Mouse (Mus musculus) liver, adult 2 months (tissue): Measurements from ENCODE around the gene Spdye4c. TPM values are rescaled to one million over a fixed set of nuclear protein-coding genes. Genes with fewer than 3 reads are reported as not detected.

Experiments used
- DNase-seq: peaks from one replicate; pipeline ENCODE4 v3.0.0-alpha.2; 2011; ENCODE audit warnings: low read depth, low spot score; ENCODE audit errors: extremely low read depth
- H3K27ac ChIP-seq: fragments of 200-500 bp; replicated peaks from 2 replicates; pipeline ENCODE4 v1.5.1; 2012; ENCODE audit warnings: low read depth, mild to moderate bottlenecking, control low read depth, inconsistent platforms, low read length; ENCODE audit not compliant: insufficient read depth
- H3K27me3 ChIP-seq: fragments of 200-500 bp; 2 replicates; pipeline ENCODE4 v1.6.1; 2012; ENCODE audit warnings: mild to moderate bottlenecking, moderate library complexity, low read length, inconsistent platforms; ENCODE audit not compliant: control insufficient read depth, insufficient read depth
- H3K36me3 ChIP-seq: fragments of 200-500 bp; 2 replicates; pipeline ENCODE4 v1.6.1; 2012; ENCODE audit warnings: low read length, inconsistent platforms; ENCODE audit not compliant: control insufficient read depth, insufficient read depth
- H3K4me1 ChIP-seq: fragments of 200-500 bp; 2 replicates; pipeline ENCODE4 v1.6.1; 2011; ENCODE audit warnings: low read length; ENCODE audit not compliant: control insufficient read depth, insufficient read depth
- H3K4me3 ChIP-seq: fragments of 200-500 bp; 2 replicates; pipeline ENCODE4 v1.5.1; 2011; ENCODE audit warnings: low read depth, mild to moderate bottlenecking, control low read depth, low read length, moderate library complexity; ENCODE audit not compliant: insufficient read depth
- H3K79me2 ChIP-seq: fragments of 200-500 bp; 2 replicates; pipeline ENCODE4 v1.6.1; 2012; ENCODE audit warnings: inconsistent platforms, mild to moderate bottlenecking, low read length, moderate library complexity; ENCODE audit not compliant: control insufficient read depth, insufficient read depth
- H3K9ac ChIP-seq: fragments of 200-500 bp; 2 replicates; pipeline ENCODE4 v1.6.1; 2012; ENCODE audit warnings: low read depth, mild to moderate bottlenecking, control low read depth, inconsistent platforms, low read length
- CTCF ChIP-seq: fragments of 200-500 bp; IDR thresholded peaks from 2 replicates; pipeline ENCODE4 v1.5.1; 2011; ENCODE audit warnings: low read depth, low read length, control low read depth
- POLR2A ChIP-seq: fragments of 200-500 bp; IDR thresholded peaks from 2 replicates; pipeline ENCODE4 v1.6.1; 2011; ENCODE audit warnings: low read length, control low read depth; ENCODE audit not compliant: insufficient read depth; ENCODE audit errors: extremely low read depth
- WGBS: fragments of 180-500 bp; shearing (Covaris S2); methylation state at CpG from one replicate; pipeline ENCODE4 v1.1.7; 2018; 5-methylcytosine and 5-hydroxymethylcytosine counted together
- polyA plus RNA-seq: library from polyadenylated mRNA; depleted of rRNA; stranded (reverse); fragments of >200 nt; gene quantifications from 2 replicates; pipeline ENCODE4 v1.2.3, GENCODE M21; 2012; rRNA removed
- total RNA-seq: library from RNA; depleted of rRNA; stranded (reverse); fragments of >200 nt; gene quantifications from 2 replicates; pipeline ENCODE4 v1.2.3, GENCODE M21; 2014; rRNA removed

Spdye4c gene
- total and polyA plus RNA-seq, 2 experiments, result not detected

- no peak for TF ChIP-seq POLR2A
- no peak for TF ChIP-seq CTCF
- Histone ChIP-seq H3K9ac (no peak overlapping the region), H3K79me2 (no peaks in the 10 kb centered on the region), H3K4me1 (peaks cover 32% of the 10 kb centered on the region), H3K36me3 (peaks cover 18% of the 10 kb centered on the region), H3K4me3 (no peak overlapping the region), H3K27ac (peak overlapping the region; percentile 66), H3K27me3 (no peaks in the 10 kb centered on the region)
- peak; percentile 99 for DNase-seq
- WGBS, result 26% methylated on average over 7 of the region's 7 CpGs
Measured at GRCm38 (mm10) chr2:128612275-128612674, 21.3 kb downstream of the Spdye4c start.

DNA sequence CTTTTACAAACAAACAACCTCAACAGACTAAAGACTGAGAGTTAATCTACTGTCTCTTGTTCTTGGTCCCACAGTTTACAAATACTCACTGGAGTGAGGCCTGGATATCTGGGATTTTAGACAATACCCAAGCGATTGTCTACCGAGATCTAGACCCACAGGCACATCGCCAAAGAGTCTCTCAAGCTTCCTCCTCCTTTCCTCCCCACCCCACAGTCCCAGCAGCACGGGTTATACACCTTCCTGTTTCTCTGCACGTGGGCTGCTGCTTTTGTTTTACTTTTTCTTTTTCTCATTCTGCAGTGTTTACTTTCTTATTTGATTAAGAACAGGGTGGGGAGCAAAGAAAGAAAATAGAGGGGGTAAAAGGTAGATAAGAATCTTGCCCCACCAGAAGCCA lies 22.4 kb downstream of the Spdye4c start:
- peaks cover 32% of the 10 kb centered on the region for H3K4me1 ChIP-seq
- 33% methylated on average over 5 of the region's 5 CpGs for WGBS
- H3K27ac ChIP-seq, result peak overlapping the region; percentile 62; the same call in 1 of the 2 replicates
- no peak overlapping the region for H3K4me3 ChIP-seq
- no peaks in the 10 kb centered on the region for H3K79me2 ChIP-seq
- H3K36me3 ChIP-seq, result peaks cover 27% of the 10 kb centered on the region
- no peak for TF ChIP-seq POLR2A
- TF ChIP-seq CTCF, result no peak
- H3K27me3 ChIP-seq, result no peaks in the 10 kb centered on the region
- DNase-seq, result no peak
- H3K9ac ChIP-seq, result no peak overlapping the region

DNA sequence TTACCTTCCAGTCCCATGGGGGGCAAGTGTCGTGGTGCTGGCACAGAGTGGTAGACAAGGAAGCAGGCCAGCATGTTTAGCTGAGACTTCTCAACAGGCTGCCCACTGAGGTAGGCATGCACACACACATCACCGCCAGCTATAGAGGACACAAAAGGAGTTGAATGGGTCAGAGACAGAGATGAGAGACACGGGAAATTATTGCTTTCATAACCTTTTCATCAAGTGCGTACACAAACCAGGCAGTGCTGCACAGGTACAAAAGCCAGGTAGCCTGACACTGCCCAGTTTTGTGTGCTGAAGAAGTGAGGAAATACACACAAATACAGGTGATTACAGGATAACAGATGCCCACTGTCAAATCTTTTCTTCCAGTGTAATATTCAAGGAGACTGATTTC lies 24.4 kb downstream of the Spdye4c start:
- no peak for DNase-seq
- Histone ChIP-seq H3K79me2 (no peaks in the 10 kb centered on the region), H3K27ac (no peak overlapping the region), H3K9ac (no peak overlapping the region), H3K4me3 (no peak overlapping the region), H3K36me3 (peaks cover 46% of the 10 kb centered on the region), H3K4me1 (peaks cover 22% of the 10 kb centered on the region), H3K27me3 (no peaks in the 10 kb centered on the region)
- TF ChIP-seq CTCF, result no peak
- TF ChIP-seq POLR2A, result no peak
- WGBS, result 92% methylated on average over 4 of the region's 4 CpGs

DNA sequence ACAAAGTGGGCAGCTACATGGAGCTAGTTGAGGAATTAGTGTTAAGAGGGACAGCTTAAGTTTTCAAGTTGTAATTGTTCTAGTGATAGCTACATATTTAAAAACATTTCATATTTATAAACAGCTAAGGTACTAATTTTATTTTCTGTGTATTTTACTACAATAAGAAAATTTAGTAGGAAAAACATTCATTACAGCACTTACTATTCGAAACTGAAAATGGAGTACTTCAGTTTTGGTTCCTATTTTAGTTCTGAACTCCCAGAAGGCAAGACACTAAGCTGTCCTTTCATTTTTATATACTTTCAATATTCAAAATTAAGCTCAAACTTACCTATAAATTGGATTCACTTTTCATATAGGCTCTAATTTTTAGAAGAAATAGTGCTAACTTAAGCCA lies 29.6 kb downstream of the Spdye4c start:
- no peaks in the 10 kb centered on the region for H3K4me1 ChIP-seq
- TF ChIP-seq POLR2A (no peak), CTCF (no peak)
- H3K27ac ChIP-seq, result no peak overlapping the region
- DNase-seq, result no peak
- H3K36me3 ChIP-seq, result peaks cover 79% of the 10 kb centered on the region
- H3K9ac ChIP-seq, result no peak overlapping the region
- 88% methylated on average over 1 of the region's 1 CpGs for WGBS
- H3K27me3 ChIP-seq, result no peaks in the 10 kb centered on the region
- H3K4me3 ChIP-seq, result no peak overlapping the region
- H3K79me2 ChIP-seq, result no peaks in the 10 kb centered on the region

Other genes with a start within 250 kb of the Spdye4c start
- gene Anapc1, start 96.2 kb downstream of the Spdye4c start, total RNA-seq, result 33.0 and 42.8 TPM in 2 replicates
- 18.4 and 22.3 TPM in 2 replicates for gene Anapc1, start 96.2 kb downstream of the Spdye4c start, polyA plus RNA-seq
- 16.5 and 17.0 TPM in 2 replicates for gene Mertk, start 107.7 kb downstream of the Spdye4c start, total RNA-seq
- 3.0 and 3.8 TPM in 2 replicates for gene Mertk, start 107.7 kb downstream of the Spdye4c start, polyA plus RNA-seq
- gene Tmem87b, start 226.9 kb downstream of the Spdye4c start, total RNA-seq, result 20.0 and 23.4 TPM in 2 replicates
- 5.8 and 6.9 TPM in 2 replicates for gene Tmem87b, start 226.9 kb downstream of the Spdye4c start, polyA plus RNA-seq